Mouse (Mus musculus) midbrain, embryonic 13.5 days (tissue): ENCODE results near the gene Apom. TPM values are rescaled to one million over a fixed set of nuclear protein-coding genes. Genes with fewer than 3 reads are reported as not detected.

Experiments
- ATAC-seq: fragments of 200-750 bp; cut with Nextera tagmentation; 2 replicates; pipeline ENCODE4 v1.8.0; 2017; ENCODE audit warnings: mild to moderate bottlenecking, moderate TSS enrichment, moderate library complexity
- H3K27ac ChIP-seq: fragments of 300-500 bp; sonication (generic); 2 replicates; pipeline ENCODE4 v1.5.1; 2015; ENCODE audit warnings: inconsistent platforms, mild to moderate bottlenecking, moderate library complexity
- H3K27me3 ChIP-seq: fragments of 300-500 bp; sonication (generic); 2 replicates; pipeline ENCODE4 v1.6.1; 2015; ENCODE audit warnings: mild to moderate bottlenecking, inconsistent platforms
- H3K36me3 ChIP-seq: fragments of 300-500 bp; sonication (generic); 2 replicates; pipeline ENCODE4 v1.6.1; 2015; ENCODE audit warnings: mild to moderate bottlenecking, inconsistent platforms
- H3K4me1 ChIP-seq: fragments of 300-500 bp; sonication (generic); replicated peaks from 2 replicates; pipeline ENCODE4 v1.6.1; 2015; ENCODE audit warnings: inconsistent platforms
- H3K4me2 ChIP-seq: fragments of 300-500 bp; sonication (generic); replicated peaks from 2 replicates; pipeline ENCODE4 v1.6.1; 2015; ENCODE audit warnings: moderate library complexity, mild to moderate bottlenecking, inconsistent platforms
- H3K4me3 ChIP-seq: fragments of 300-500 bp; sonication (generic); replicated peaks from 2 replicates; pipeline ENCODE4 v1.5.1; 2015; ENCODE audit warnings: mild to moderate bottlenecking, inconsistent platforms
- H3K9ac ChIP-seq: fragments of 300-500 bp; sonication (generic); replicated peaks from 2 replicates; pipeline ENCODE4 v1.6.1; 2015; ENCODE audit warnings: mild to moderate bottlenecking, inconsistent platforms
- H3K9me3 ChIP-seq: fragments of 300-500 bp; sonication (generic); 2 replicates; pipeline ENCODE4 v1.6.1; 2016; ENCODE audit warnings: mild to moderate bottlenecking, inconsistent platforms
- WGBS: fragments of 180-500 bp; shearing (Covaris S2); methylation state at CpG from one replicate; pipeline ENCODE4 v1.1.7; 2015; 5-methylcytosine and 5-hydroxymethylcytosine counted together
- polyA plus RNA-seq: library from polyadenylated mRNA; unstranded; fragments of >200 nt; fragmentation: Nextera tagmentation; extraction: Ambion mirVana; gene quantifications from 2 replicates; pipeline ENCODE4 v1.2.1, GENCODE M21; 2015

Apom gene
- polyA plus RNA-seq, 1 experiment from 2014 or later = 0.63 TPM

DNA sequence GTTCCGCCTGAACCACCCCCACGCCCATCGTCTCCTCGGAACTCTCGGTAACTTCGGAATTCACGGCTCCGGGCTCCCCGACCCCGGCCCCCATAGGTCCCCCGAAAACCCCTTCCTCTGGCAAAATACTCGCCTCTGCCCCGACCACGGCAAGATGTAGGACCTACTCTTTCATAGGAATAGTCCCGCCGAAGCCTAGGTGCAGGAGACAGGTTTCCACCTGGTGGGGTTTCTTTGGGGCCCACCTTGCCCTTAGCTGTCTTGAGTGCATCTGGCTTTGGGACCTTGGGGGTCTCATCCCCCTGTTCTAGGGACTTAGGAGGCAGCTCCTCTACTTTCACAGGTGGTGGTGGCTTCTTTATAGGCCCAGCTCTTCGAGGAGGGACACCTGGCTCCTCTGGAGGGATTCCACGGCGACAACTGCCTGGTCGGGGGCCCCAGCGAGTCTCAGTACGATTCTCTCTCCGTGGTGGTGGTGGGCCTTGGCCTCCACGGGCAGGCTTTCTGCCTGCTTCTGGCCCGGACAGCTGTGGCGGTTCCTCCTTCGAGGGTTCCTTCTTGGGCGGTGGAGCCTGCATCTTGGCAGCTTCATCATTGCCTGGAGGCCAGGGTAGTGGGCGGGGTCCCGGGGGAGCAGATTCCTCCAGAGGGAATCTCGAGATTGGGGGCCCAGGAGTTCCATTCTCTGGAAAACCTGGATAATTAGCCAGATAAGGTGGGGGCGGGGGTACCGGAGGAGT, 24.8 kb upstream of the Apom start:
- H3K27ac ChIP-seq = no peak overlapping the region
- WGBS = 93% methylated on average over 33 of the region's 33 CpGs
- H3K9ac ChIP-seq = no peak overlapping the region
- H3K36me3 ChIP-seq = peaks cover 100% of the 10 kb centered on the region
- H3K4me1 ChIP-seq = peaks cover 6% of the 10 kb centered on the region
- no peak overlapping the region for H3K4me3 ChIP-seq
- no peak overlapping the region for H3K4me2 ChIP-seq
- no peak for ATAC-seq
- H3K9me3 ChIP-seq = no peaks in the 10 kb centered on the region
- no peaks in the 10 kb centered on the region for H3K27me3 ChIP-seq

DNA sequence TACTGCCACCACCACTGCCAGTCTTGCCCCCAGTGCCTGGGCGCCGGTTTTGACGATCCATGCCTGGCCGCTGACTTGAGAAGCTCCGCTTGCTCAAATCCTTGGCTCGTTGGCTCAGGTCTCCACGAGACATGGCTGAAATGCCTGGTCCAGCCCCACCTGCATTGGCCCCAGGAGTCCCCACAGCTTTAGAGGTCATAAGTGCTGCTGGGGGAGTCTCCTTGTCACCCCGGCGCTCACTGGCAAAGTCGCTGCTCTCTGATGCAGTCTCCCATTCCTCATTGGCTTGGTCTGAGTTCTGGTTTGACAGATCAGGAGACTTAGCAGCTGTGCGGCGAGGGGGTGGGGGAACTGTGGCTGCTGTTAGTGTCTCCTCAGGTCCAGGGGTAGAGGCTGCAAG, 23.6 kb upstream of the Apom start:
- Histone ChIP-seq H3K27ac (no peak overlapping the region), H3K36me3 (peaks cover 98% of the 10 kb centered on the region), H3K27me3 (no peaks in the 10 kb centered on the region), H3K4me3 (no peak overlapping the region), H3K4me1 (no peaks in the 10 kb centered on the region), H3K9me3 (no peaks in the 10 kb centered on the region), H3K4me2 (no peak overlapping the region), H3K9ac (no peak overlapping the region)
- ATAC-seq = no peak
- 93% methylated on average over 12 of the region's 12 CpGs for WGBS

DNA sequence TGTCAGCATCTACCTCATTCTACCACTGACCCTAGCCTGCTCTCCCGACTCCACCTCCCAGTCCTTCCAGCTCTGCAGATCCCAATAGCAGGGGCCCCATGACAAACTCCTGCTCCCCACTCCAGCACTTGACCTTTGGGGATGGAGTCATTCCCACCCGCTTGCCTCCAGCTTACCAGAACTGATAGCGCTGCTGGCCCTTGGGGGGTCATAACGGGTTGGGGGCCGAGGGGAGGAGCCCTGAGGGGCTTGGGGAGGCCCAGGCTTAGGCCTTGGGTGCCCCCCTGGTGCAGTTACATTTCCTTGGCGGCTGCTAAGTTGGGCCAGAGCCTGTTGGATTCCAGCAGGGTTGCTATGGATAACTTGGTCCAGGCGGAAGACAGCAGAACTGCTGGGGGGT, 22.8 kb upstream of the Apom start:
- Histone ChIP-seq H3K27me3 (no peaks in the 10 kb centered on the region), H3K27ac (no peak overlapping the region), H3K36me3 (peaks cover 98% of the 10 kb centered on the region), H3K9me3 (no peaks in the 10 kb centered on the region), H3K9ac (no peak overlapping the region), H3K4me3 (no peak overlapping the region), H3K4me1 (no peaks in the 10 kb centered on the region), H3K4me2 (no peak overlapping the region)
- WGBS = 81% methylated on average over 7 of the region's 7 CpGs
- no peak for ATAC-seq

DNA sequence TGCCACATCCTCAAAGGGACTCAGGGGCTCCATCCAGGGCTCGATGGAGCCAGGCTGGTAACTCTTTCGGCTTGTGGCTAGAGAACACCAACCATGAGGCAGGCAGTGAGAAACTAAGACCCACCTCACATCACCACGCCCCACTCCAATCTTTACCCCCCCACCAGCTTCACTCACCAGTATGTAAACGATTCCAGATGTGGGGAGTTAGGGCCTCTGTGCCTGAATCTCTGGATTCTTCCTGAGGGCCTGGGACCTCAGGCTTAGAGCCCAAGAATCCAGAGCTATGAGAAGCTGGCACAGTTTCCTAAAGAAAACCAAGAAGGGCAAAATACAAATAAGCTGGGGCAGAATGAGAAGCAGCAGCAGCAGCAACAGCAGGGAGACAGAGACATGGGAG, 22.1 kb upstream of the Apom start:
- no peak overlapping the region for H3K9ac ChIP-seq
- H3K9me3 ChIP-seq = no peaks in the 10 kb centered on the region
- H3K4me3 ChIP-seq = no peak overlapping the region
- no peak overlapping the region for H3K27ac ChIP-seq
- 94% methylated on average over 4 of the region's 4 CpGs for WGBS
- H3K4me1 ChIP-seq = no peaks in the 10 kb centered on the region
- no peak for ATAC-seq
- peaks cover 98% of the 10 kb centered on the region for H3K36me3 ChIP-seq
- H3K27me3 ChIP-seq = no peaks in the 10 kb centered on the region
- H3K4me2 ChIP-seq = no peak overlapping the region

DNA sequence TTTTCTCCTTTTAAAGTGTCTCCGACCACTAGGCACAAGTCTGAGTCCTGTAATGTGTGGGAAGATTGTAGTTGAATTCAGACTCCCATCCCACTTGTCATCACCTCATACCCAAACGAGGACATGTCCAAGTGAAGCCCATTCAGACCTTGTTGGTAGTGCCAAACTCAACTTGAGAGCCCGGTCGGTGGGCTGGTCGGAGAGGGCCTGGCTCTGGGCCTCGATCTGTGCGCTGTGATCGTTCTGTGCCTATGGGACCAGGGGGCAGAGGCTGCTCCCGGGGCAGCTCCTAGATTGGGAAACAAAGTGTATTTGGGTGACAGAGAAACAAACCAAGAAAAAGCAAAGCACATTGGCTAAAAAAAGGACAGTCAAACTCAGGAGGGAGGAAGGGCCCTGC, 21.2 kb upstream of the Apom start:
- Histone ChIP-seq H3K9me3 (no peaks in the 10 kb centered on the region), H3K4me3 (no peak overlapping the region), H3K4me1 (no peaks in the 10 kb centered on the region), H3K36me3 (peaks cover 98% of the 10 kb centered on the region), H3K27me3 (no peaks in the 10 kb centered on the region), H3K4me2 (no peak overlapping the region), H3K9ac (no peak overlapping the region), H3K27ac (no peak overlapping the region)
- 95% methylated on average over 9 of the region's 9 CpGs for WGBS
- no peak for ATAC-seq

DNA sequence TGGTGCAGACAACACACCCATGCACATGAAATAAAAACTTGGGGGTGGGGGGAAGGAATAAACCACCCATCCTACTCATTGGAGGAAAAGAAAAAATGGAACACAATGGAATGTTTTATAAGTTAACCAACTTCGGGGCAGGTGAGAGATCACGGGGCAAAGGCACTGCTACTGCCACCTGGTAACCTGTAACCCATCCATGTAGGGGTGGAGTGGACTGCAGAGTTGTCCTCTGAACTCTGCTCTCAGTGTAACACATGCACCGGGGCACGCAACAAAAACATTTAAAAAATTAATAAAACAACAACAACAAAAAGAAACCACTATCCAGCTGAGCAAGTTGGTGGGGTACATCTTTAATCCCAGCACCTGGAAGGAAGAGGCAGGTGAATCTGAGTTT, 20.3 kb upstream of the Apom start:
- Histone ChIP-seq H3K27ac (no peak overlapping the region), H3K4me1 (no peaks in the 10 kb centered on the region), H3K4me2 (no peak overlapping the region), H3K36me3 (peaks cover 98% of the 10 kb centered on the region), H3K27me3 (no peaks in the 10 kb centered on the region), H3K9ac (no peak overlapping the region), H3K9me3 (no peaks in the 10 kb centered on the region), H3K4me3 (no peak overlapping the region)
- no peak for ATAC-seq
- WGBS = 96% methylated on average over 4 of the region's 4 CpGs

DNA sequence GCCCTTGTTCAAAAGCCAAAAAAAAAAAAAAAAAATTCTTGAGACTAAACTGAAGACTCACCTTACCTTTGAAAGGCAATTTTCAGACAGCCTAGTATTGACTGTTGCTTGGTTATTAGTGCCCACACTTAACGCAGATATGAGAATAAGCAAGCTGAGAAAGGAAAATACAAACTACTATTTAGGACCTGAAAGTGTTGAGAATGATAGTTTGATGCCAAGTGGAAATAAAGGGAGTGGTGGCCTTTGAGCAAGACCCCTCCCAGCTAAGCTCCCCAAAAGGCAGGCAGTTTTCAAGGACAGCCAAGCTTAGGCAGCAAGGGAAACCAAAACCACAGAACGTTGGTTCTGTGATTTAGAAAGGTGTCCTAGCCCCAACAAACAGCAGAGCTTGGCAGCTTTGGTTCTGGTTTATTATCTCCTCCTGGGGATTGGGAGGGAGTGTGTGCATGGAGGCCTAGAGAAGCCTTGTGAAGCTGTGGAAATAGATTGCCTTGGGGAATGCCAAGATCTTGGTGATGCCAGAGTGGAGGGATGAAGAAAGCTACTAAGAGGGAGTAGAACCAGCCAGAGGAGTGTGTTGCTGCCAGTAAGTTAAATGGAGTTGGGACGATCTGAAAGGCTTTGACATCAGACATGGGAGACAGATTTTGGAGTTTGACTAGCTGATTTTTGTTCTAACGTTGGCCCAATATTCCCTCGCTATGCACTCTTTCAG, 16.2 kb upstream of the Apom start:
- Histone ChIP-seq H3K9me3 (0 out of 2 replicates have a peak, but pooled peaks cover 3% of the 10 kb centered on the region), H3K27me3 (no peaks in the 10 kb centered on the region), H3K4me2 (no peak overlapping the region), H3K36me3 (peaks cover 98% of the 10 kb centered on the region), H3K4me3 (no peak overlapping the region), H3K4me1 (no peaks in the 10 kb centered on the region), H3K9ac (no peak overlapping the region), H3K27ac (peak overlapping the region; percentile 39)
- 65% methylated on average over 5 of the region's 5 CpGs for WGBS
- no peak for ATAC-seq

DNA sequence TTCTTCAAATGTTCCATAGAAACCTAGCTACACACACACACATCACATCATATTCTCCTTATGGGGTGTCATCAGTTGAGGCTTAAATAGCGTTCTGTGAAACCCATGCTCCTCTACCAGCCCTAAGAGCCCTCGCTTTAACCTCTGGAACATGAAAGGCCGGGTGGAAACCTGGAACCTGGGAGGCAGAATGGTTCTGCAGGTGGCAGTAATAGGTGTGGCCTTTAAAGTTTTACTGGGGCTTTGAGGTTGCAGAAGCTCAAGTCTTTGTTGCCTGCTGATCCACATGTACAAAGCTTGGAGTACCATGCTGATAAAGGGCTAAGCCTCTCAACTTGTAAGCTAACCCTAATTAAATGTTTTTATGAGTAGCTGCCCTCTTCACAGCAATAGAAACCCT, 15.5 kb upstream of the Apom start:
- Histone ChIP-seq H3K4me3 (no peak overlapping the region), H3K27me3 (no peaks in the 10 kb centered on the region), H3K9me3 (0 out of 2 replicates have a peak, but pooled peaks cover 3% of the 10 kb centered on the region), H3K36me3 (peaks cover 98% of the 10 kb centered on the region), H3K27ac (peak overlapping the region; percentile 56; the same call in 1 of the 2 replicates), H3K4me1 (no peaks in the 10 kb centered on the region), H3K4me2 (no peak overlapping the region), H3K9ac (no peak overlapping the region)
- ATAC-seq = no peak
- WGBS = 64% methylated on average over 3 of the region's 3 CpGs

DNA sequence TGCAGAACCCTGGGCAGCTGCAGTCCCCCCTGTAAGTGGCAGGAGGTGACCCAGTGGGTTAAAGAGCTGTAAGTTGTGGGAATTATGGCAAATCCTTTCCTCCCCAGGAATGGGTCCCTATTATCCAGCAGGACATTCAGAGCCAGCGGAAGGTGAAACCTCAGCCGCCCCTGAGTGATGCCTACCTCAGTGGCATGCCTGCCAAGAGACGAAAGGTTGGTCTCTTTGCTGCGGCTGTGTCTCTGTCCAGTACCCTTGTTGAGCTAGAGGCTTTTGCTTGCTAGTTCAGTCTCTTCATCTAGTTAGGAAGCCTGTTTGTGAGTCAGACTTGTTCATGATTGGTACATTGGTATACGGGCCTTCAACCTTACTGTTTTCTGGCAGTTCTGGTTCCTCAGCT, 14.3 kb upstream of the Apom start:
- 93% methylated on average over 5 of the region's 5 CpGs for WGBS
- H3K9me3 ChIP-seq = 0 out of 2 replicates have a peak, but pooled peaks cover 3% of the 10 kb centered on the region
- H3K27ac ChIP-seq = 0 out of 2 replicates have a peak overlapping the region, but pooled peaks have one; percentile 56
- no peak for ATAC-seq
- peaks cover 98% of the 10 kb centered on the region for H3K36me3 ChIP-seq
- H3K9ac ChIP-seq = no peak overlapping the region
- no peak overlapping the region for H3K4me3 ChIP-seq
- H3K27me3 ChIP-seq = no peaks in the 10 kb centered on the region
- H3K4me1 ChIP-seq = no peaks in the 10 kb centered on the region
- no peak overlapping the region for H3K4me2 ChIP-seq

DNA sequence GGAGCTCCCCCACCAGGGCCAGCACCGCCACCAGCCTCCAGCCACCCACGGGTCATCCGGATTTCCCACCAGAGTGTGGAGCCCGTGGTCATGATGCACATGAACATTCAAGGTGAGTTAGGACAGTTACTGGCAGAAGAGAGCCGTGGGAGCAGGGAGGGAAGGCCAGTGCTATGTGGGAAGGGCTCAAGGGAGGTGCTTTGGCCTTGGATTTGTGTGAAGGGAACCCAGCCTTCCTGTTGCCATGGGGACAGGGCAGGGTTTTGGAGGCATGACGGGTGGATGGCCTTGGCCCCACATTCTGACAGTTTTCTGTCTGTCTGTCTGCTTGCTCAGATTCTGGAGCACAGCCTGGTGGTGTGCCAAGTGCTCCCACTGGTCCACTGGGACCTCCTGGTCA, 10.1 kb upstream of the Apom start:
- no peak overlapping the region for H3K27ac ChIP-seq
- H3K27me3 ChIP-seq = no peaks in the 10 kb centered on the region
- H3K9me3 ChIP-seq = 0 out of 2 replicates have a peak, but pooled peaks cover 3% of the 10 kb centered on the region
- 86% methylated on average over 6 of the region's 6 CpGs for WGBS
- H3K4me2 ChIP-seq = no peak overlapping the region
- H3K9ac ChIP-seq = no peak overlapping the region
- ATAC-seq = no peak
- H3K4me3 ChIP-seq = no peak overlapping the region
- peaks cover 89% of the 10 kb centered on the region for H3K36me3 ChIP-seq
- H3K4me1 ChIP-seq = peaks cover 17% of the 10 kb centered on the region

DNA sequence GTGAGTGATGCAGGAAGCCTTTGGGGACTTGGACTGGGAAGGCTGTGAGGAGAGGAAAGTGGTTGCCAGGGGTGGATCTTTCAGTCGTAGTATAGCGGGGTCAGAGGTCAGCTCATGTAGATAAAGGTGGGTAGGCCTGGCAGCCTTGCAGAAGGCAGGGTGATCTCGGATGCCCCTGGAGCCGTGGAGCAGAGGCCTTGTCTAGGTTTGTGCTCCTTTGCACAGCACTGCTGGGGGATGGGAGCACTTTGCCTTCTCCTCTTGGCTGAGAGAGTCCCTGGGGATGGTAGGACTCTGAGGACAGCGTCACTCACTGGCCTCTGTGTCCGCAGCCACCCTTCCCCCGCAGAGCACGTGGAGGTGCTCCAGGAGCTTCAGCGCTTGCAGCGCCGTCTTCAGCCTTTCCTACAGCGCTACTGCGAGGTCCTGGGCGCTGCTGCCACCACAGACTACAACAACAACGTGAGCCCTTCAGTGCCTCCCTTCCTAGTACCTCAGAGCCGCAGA, 8.7 kb upstream of the Apom start:
- H3K9ac ChIP-seq = no peak overlapping the region
- H3K4me2 ChIP-seq = no peak overlapping the region
- no peak overlapping the region for H3K4me3 ChIP-seq

DNA sequence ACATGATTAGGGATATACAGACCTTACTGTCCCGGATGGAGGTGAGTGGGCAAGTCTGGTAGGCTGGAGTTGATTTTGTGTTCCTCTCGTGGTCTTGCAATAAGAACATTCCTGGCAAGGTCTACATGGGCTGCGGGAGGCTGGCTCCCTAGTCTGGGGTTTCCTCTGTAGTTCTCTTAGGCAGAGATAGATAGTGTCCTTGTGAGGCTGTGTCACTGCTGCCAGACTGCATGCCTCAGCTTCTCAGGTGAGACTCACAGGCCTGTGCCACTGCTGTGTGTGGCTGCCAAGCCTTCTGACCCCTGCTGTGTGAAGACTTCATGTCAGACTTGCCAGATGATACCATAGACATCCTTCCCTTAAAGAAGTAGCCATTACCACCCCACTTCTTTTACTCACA, 7.4 kb upstream of the Apom start:
- Histone ChIP-seq H3K4me1 (peaks cover 26% of the 10 kb centered on the region), H3K4me3 (no peak overlapping the region), H3K9me3 (0 out of 2 replicates have a peak, but pooled peaks cover 3% of the 10 kb centered on the region), H3K27me3 (no peaks in the 10 kb centered on the region), H3K4me2 (no peak overlapping the region), H3K27ac (no peak overlapping the region), H3K36me3 (peaks cover 62% of the 10 kb centered on the region), H3K9ac (no peak overlapping the region)
- no peak for ATAC-seq
- 98% methylated on average over 3 of the region's 3 CpGs for WGBS

More for the DNA sequence above, 8.7 kb upstream of the Apom start:
- Histone ChIP-seq H3K4me1 (peaks cover 26% of the 10 kb centered on the region), H3K27ac (no peak overlapping the region), H3K27me3 (no peaks in the 10 kb centered on the region), H3K9me3 (0 out of 2 replicates have a peak, but pooled peaks cover 3% of the 10 kb centered on the region), H3K36me3 (peaks cover 74% of the 10 kb centered on the region)
- no peak for ATAC-seq
- WGBS = 81% methylated on average over 16 of the region's 16 CpGs
